Mouse (Mus musculus) ES-Bruce4 (cell line): ENCODE data around the gene Plekho2.

Experiments used
- CTCF ChIP-seq: IDR thresholded peaks from one replicate; pipeline ENCODE4 v1.8.1; 2011; ENCODE audit warnings: low read depth, low read length
- POLR2A ChIP-seq: IDR thresholded peaks from one replicate; pipeline ENCODE4 v1.8.1; 2011; ENCODE audit warnings: low read length; ENCODE audit not compliant: insufficient read depth

- peak; percentile 40 for TF ChIP-seq POLR2A
- TF ChIP-seq CTCF, result no peak
Measured at GRCm38 (mm10) chr9:65579781-65580371, at the start of gene Plekho2.
